Mouse (Mus musculus): ENCODE data around the gene Hnf4a.

- TF ChIP-seq FLI1 (IDR thresholded peaks at IDR 0.05; ENCODE audit: low read length) = no peak
- no peak for TF ChIP-seq GATA1 (IDR thresholded peaks at IDR 0.05; ENCODE audit: borderline replicate concordance, low read length)
Measured at GRCm38 (mm10) chr2:163620451-163620850, 113.8 kb downstream of the Hnf4a start.

Data from megakaryocyte, embryonic 14.5 days (primary cell).